Mouse (Mus musculus) hindbrain, embryonic 11.5 days (tissue): ENCODE measurements around the gene 1700010B08Rik. TPM values are rescaled to one million over a fixed set of nuclear protein-coding genes. Genes with fewer than 3 reads are reported as not detected.

Experiments used
- ATAC-seq: fragments of 200-750 bp; cut with Nextera tagmentation; 2 replicates; pipeline ENCODE4 v1.8.0; 2017; ENCODE audit warnings: mild to moderate bottlenecking, moderate TSS enrichment, moderate library complexity; ENCODE audit not compliant: low FRiP score
- DNase-seq: peaks from one replicate; pipeline ENCODE4 v3.0.0-alpha.2; 2015; ENCODE audit warnings: low spot score
- H3K27ac ChIP-seq: fragments of 300-500 bp; sonication (generic); 2 replicates; pipeline ENCODE4 v1.5.1; 2014; ENCODE audit warnings: mild to moderate bottlenecking, low read depth, low read length
- H3K27me3 ChIP-seq: fragments of 300-500 bp; sonication (generic); 2 replicates; pipeline ENCODE4 v1.6.1; 2014; ENCODE audit warnings: mild to moderate bottlenecking, low read length, moderate library complexity, mixed read lengths; ENCODE audit not compliant: control insufficient read depth, insufficient read depth
- H3K36me3 ChIP-seq: fragments of 300-500 bp; sonication (generic); 2 replicates; pipeline ENCODE4 v1.6.1; 2014; ENCODE audit warnings: mild to moderate bottlenecking, low read length, moderate library complexity, mixed read lengths; ENCODE audit not compliant: control insufficient read depth, insufficient read depth
- H3K4me1 ChIP-seq: fragments of 300-500 bp; sonication (generic); replicated peaks from 2 replicates; pipeline ENCODE4 v1.6.1; 2014; ENCODE audit warnings: low read length, mixed read lengths; ENCODE audit not compliant: control insufficient read depth, insufficient read depth
- H3K4me2 ChIP-seq: fragments of 300-500 bp; sonication (generic); replicated peaks from 2 replicates; pipeline ENCODE4 v1.6.1; 2014; ENCODE audit warnings: mild to moderate bottlenecking, low read depth, low read length
- H3K4me3 ChIP-seq: fragments of 300-500 bp; sonication (generic); 2 replicates; pipeline ENCODE4 v1.5.1; 2014; ENCODE audit warnings: low read depth, low read length
- H3K9ac ChIP-seq: fragments of 300-500 bp; sonication (generic); 2 replicates; pipeline ENCODE4 v1.6.1; 2014; ENCODE audit warnings: low read depth, low read length
- H3K9me3 ChIP-seq: fragments of 300-500 bp; sonication (generic); 2 replicates; pipeline ENCODE4 v1.6.1; 2016; ENCODE audit warnings: low read length; ENCODE audit not compliant: control insufficient read depth
- WGBS: fragments of 180-500 bp; shearing (Covaris S2); extraction: QIAGEN DNeasy Blood & Tissue Kit; methylation state at CpG from one replicate; pipeline ENCODE4 v1.1.7; 2014; 5-methylcytosine and 5-hydroxymethylcytosine counted together
- polyA plus RNA-seq: library from polyadenylated mRNA; unstranded; fragments of >200 nt; fragmentation: Nextera tagmentation; extraction: Ambion mirVana; gene quantifications from 2 replicates; pipeline ENCODE4 v1.2.1, GENCODE M21; 2014

The 1700010B08Rik gene
- polyA plus RNA-seq, 1 experiment from 2014 or later, result not detected

GRCm38 (mm10) chr2:173770620-173771019 is 51.4 kb downstream of the 1700010B08Rik start:
- H3K4me3 ChIP-seq, result no peak overlapping the region
- peak overlapping the region; percentile 59; the same call in 1 of the 2 replicates for H3K27ac ChIP-seq
- no peak for ATAC-seq
- H3K27me3 ChIP-seq, result no peaks in the 10 kb centered on the region
- WGBS, result 70% methylated on average over 5 of the region's 5 CpGs
- H3K36me3 ChIP-seq, result no peaks in the 10 kb centered on the region
- no peak overlapping the region for H3K9ac ChIP-seq
- H3K4me1 ChIP-seq, result peaks cover 9% of the 10 kb centered on the region; the same call in 1 of the 2 replicates
- no peak overlapping the region for H3K4me2 ChIP-seq
- no peaks in the 10 kb centered on the region for H3K9me3 ChIP-seq
- no peak for DNase-seq

Other genes with a start within 250 kb of the 1700010B08Rik start
- gene 1700021F07Rik, start 196.8 kb upstream of the 1700010B08Rik start, polyA plus RNA-seq, result not detected in 2 replicates
- not detected in 2 replicates for gene Ankrd60, start 141.1 kb upstream of the 1700010B08Rik start, polyA plus RNA-seq
- 42.3 and 44.6 TPM in 2 replicates for gene Rab22a, start 59.7 kb upstream of the 1700010B08Rik start, polyA plus RNA-seq
- 16.1 and 18.1 TPM in 2 replicates for gene Vapb, start 18.1 kb downstream of the 1700010B08Rik start, polyA plus RNA-seq